ENCODE assay signal across 9 mouse cellular contexts in genomic region chr4:148495874-148496689, GRCm38 (mm10). TPM values are rescaled to one million over a fixed set of nuclear protein-coding genes. Genes with fewer than 3 reads are reported as not detected.
DNase-seq lines count a peak whose midpoint lies in the region; ATAC-seq and TF ChIP-seq lines count a peak whose summit lies in the region.
"Had no signal": no experiment of that assay in that cellular context is flagged by ENCODE, and none has a peak within 500 bp of the region (broad histone marks: within the 10 kb centered on the region; RNA-seq: fewer than 3 reads in every experiment).

No protein-coding gene starts in this region.

- H3K36me3 ChIP-seq in midbrain, embryonic 14.5 days (ENCODE audit: control insufficient read depth, insufficient read depth, low read length), result peaks cover 85% of the 10 kb centered on the region
- peaks cover 18% of the 10 kb centered on the region for H3K36me3 ChIP-seq in midbrain, embryonic 11.5 days (ENCODE audit: control insufficient read depth, insufficient read depth, low read length)
- peaks cover 27% of the 10 kb centered on the region for H3K36me3 ChIP-seq in hindbrain, postnatal 0 days (ENCODE audit: insufficient read depth, low read length)
- peaks cover 29% of the 10 kb centered on the region for H3K36me3 ChIP-seq in lung, postnatal 0 days (ENCODE audit: insufficient read depth, low read length)

- H3K9ac ChIP-seq in midbrain, embryonic 14.5 days (replicated peaks; ENCODE audit: low read length), result no peak overlapping the region
- H3K9ac ChIP-seq in midbrain, embryonic 11.5 days (ENCODE audit: low read length), result no peak overlapping the region
- no peak overlapping the region for H3K9ac ChIP-seq in hindbrain, postnatal 0 days (replicated peaks; ENCODE audit: low read length)
- H3K9ac ChIP-seq in lung, postnatal 0 days (replicated peaks; ENCODE audit: low read depth), result no peak overlapping the region
- H3K9ac ChIP-seq: heart, embryonic 13.5 days had no signal

- no peak for TF ChIP-seq CTCF in hindbrain, postnatal 0 days (IDR thresholded peaks at IDR 0.05; ENCODE audit: low read depth)
- no peak for TF ChIP-seq CTCF in lung, postnatal 0 days (IDR thresholded peaks at IDR 0.05)

- DNase-seq in adrenal gland, postnatal 10 days, result peak; percentile 15
- DNase-seq in adrenal gland, postnatal 36 days, result no peak
- DNase-seq in midbrain, embryonic 14.5 days, result peak; percentile 78
- no peak for DNase-seq in midbrain, embryonic 11.5 days (ENCODE audit: low spot score, missing footprints)
- peak; percentile 90 for DNase-seq in hindbrain, postnatal 0 days (ENCODE audit: low spot score)
- DNase-seq in right cerebral cortex, postnatal 10 days (ENCODE audit: low spot score in 2 of 2), result peak; percentile 75 to 77
- DNase-seq in thymus, postnatal 14 days, result no peak
- no peak for DNase-seq in lung, postnatal 0 days (ENCODE audit: low spot score)

- no peak overlapping the region for H3K4me3 ChIP-seq in midbrain, embryonic 14.5 days (replicated peaks; ENCODE audit: low read depth, low read length)
- H3K4me3 ChIP-seq in midbrain, embryonic 11.5 days (ENCODE audit: low read depth, low read length), result no peak overlapping the region
- H3K4me3 ChIP-seq in hindbrain, postnatal 0 days (ENCODE audit: low read length), result no peak overlapping the region
- no peak overlapping the region for H3K4me3 ChIP-seq in lung, postnatal 0 days (ENCODE audit: low read depth, low read length)
- H3K4me3 ChIP-seq: heart, embryonic 13.5 days had no signal

- ATAC-seq in midbrain, embryonic 14.5 days (ENCODE audit: low FRiP score, low TSS enrichment), result peak; percentile 50
- ATAC-seq in midbrain, embryonic 11.5 days (ENCODE audit: low FRiP score), result no peak
- ATAC-seq in hindbrain, postnatal 0 days, result peak; percentile 88
- ATAC-seq in lung, postnatal 0 days, result no peak

- H3K4me1 ChIP-seq in midbrain, embryonic 14.5 days (ENCODE audit: control insufficient read depth, insufficient read depth, low read length), result no peaks in the 10 kb centered on the region
- H3K4me1 ChIP-seq in midbrain, embryonic 11.5 days (ENCODE audit: control insufficient read depth, insufficient read depth, low read length), result no peaks in the 10 kb centered on the region
- no peaks in the 10 kb centered on the region; the same call in 1 of the 2 replicates for H3K4me1 ChIP-seq in hindbrain, postnatal 0 days (ENCODE audit: insufficient read depth, low read length)
- H3K4me1 ChIP-seq in lung, postnatal 0 days (ENCODE audit: insufficient read depth, low read depth, low read length), result no peaks in the 10 kb centered on the region

- no peak overlapping the region for H3K4me2 ChIP-seq in midbrain, embryonic 14.5 days (ENCODE audit: low read length)
- no peak overlapping the region for H3K4me2 ChIP-seq in midbrain, embryonic 11.5 days
- no peak overlapping the region for H3K4me2 ChIP-seq in hindbrain, postnatal 0 days (ENCODE audit: low read depth, low read length)
- H3K4me2 ChIP-seq in lung, postnatal 0 days (replicated peaks; ENCODE audit: low read depth, low read length), result no peak overlapping the region
- H3K4me2 ChIP-seq: heart, embryonic 13.5 days had no signal

- WGBS in midbrain, embryonic 14.5 days, result 79% methylated on average over 25 of the region's 25 CpGs
- WGBS in midbrain, embryonic 11.5 days, result 92% methylated on average over 25 of the region's 25 CpGs
- WGBS in hindbrain, postnatal 0 days, result 58% methylated on average over 25 of the region's 25 CpGs
- 82% methylated on average over 25 of the region's 25 CpGs for WGBS in lung, postnatal 0 days

- TF ChIP-seq EP300 in lung, postnatal 0 days (IDR thresholded peaks at IDR 0.05), result no peak

- no peaks in the 10 kb centered on the region for H3K9me3 ChIP-seq in midbrain, embryonic 14.5 days (ENCODE audit: control insufficient read depth, low read length)
- no peaks in the 10 kb centered on the region for H3K9me3 ChIP-seq in midbrain, embryonic 11.5 days (ENCODE audit: control insufficient read depth, low read length)
- H3K9me3 ChIP-seq in hindbrain, postnatal 0 days (ENCODE audit: low read length), result no peaks in the 10 kb centered on the region
- no peaks in the 10 kb centered on the region for H3K9me3 ChIP-seq in lung, postnatal 0 days (ENCODE audit: low read length)
- H3K9me3 ChIP-seq: heart, embryonic 13.5 days had no signal

- no peak overlapping the region; the same call in 1 of the 2 replicates for H3K27ac ChIP-seq in midbrain, embryonic 14.5 days (replicated peaks; ENCODE audit: low read depth, low read length)
- H3K27ac ChIP-seq in midbrain, embryonic 11.5 days (ENCODE audit: low read depth, low read length), result no peak overlapping the region
- H3K27ac ChIP-seq in hindbrain, postnatal 0 days, result peak overlapping the region; percentile 43
- no peak overlapping the region for H3K27ac ChIP-seq in lung, postnatal 0 days (ENCODE audit: low read length)
- H3K27ac ChIP-seq: heart, embryonic 13.5 days had no signal

- H3K27me3 ChIP-seq in midbrain, embryonic 14.5 days (ENCODE audit: control insufficient read depth, insufficient read depth, low read length), result no peaks in the 10 kb centered on the region
- no peaks in the 10 kb centered on the region for H3K27me3 ChIP-seq in midbrain, embryonic 11.5 days (ENCODE audit: control insufficient read depth, insufficient read depth, low read length)
- no peaks in the 10 kb centered on the region for H3K27me3 ChIP-seq in hindbrain, postnatal 0 days (ENCODE audit: insufficient read depth, low read length)
- no peaks in the 10 kb centered on the region for H3K27me3 ChIP-seq in lung, postnatal 0 days (replicated peaks; ENCODE audit: insufficient read depth, low read length)
- H3K27me3 ChIP-seq: heart, embryonic 13.5 days had no signal

RNA-seq across cellular contexts. Expression of gene Angptl7, which starts 4.2 kb away (rescaled TPM):
- 1 to 10 TPM; 1.6 to 2.1 TPM for total RNA-seq in adrenal gland, postnatal 10 days (2021)
- total RNA-seq in adrenal gland, postnatal 36 days (2021), result 1 to 10 TPM in 1 of 2 experiments, under 1 TPM in 1; 0.46 to 1.3 TPM
- polyA plus RNA-seq in midbrain, embryonic 14.5 days (2014; fragmentation: Nextera tagmentation; extraction: Ambion mirVana), result 0.26 and 0.41 TPM in 2 replicates
- 0.14 and 0.22 TPM in 2 replicates for polyA plus RNA-seq in midbrain, embryonic 11.5 days (2014; fragmentation: Nextera tagmentation; extraction: Ambion mirVana)
- total RNA-seq in hindbrain, postnatal 0 days (2014; rRNA removed), result 0.21 TPM in 1 of 2 replicates, not detected in the other
- 0.31 and 0.44 TPM in 2 replicates for polyA plus RNA-seq in hindbrain, postnatal 0 days (2015; fragmentation: Nextera tagmentation; extraction: Ambion mirVana)
- 0.38 and 0.60 TPM in 2 replicates for polyA plus RNA-seq in lung, postnatal 0 days (2015; fragmentation: Nextera tagmentation; extraction: Ambion mirVana)

RNA-seq across cellular contexts. Expression of gene Mtor, which starts 47.7 kb away (rescaled TPM):
- total RNA-seq in adrenal gland, postnatal 10 days (2021), result 10 to 100 TPM; 68.4 to 77.9 TPM
- total RNA-seq in adrenal gland, postnatal 36 days (2021), result 10 to 100 TPM; 72.5 to 86.2 TPM
- 30.6 and 34.8 TPM in 2 replicates for polyA plus RNA-seq in midbrain, embryonic 14.5 days (2014; fragmentation: Nextera tagmentation; extraction: Ambion mirVana)
- 30.5 and 30.9 TPM in 2 replicates for polyA plus RNA-seq in midbrain, embryonic 11.5 days (2014; fragmentation: Nextera tagmentation; extraction: Ambion mirVana)
- 56.0 and 58.2 TPM in 2 replicates for total RNA-seq in hindbrain, postnatal 0 days (2014; rRNA removed)
- 29.2 and 29.9 TPM in 2 replicates for polyA plus RNA-seq in hindbrain, postnatal 0 days (2015; fragmentation: Nextera tagmentation; extraction: Ambion mirVana)
- 11.1 and 15.8 TPM in 2 replicates for polyA plus RNA-seq in lung, postnatal 0 days (2015; fragmentation: Nextera tagmentation; extraction: Ambion mirVana)

RNA-seq across cellular contexts. Expression of gene Ubiad1, which starts 51.5 kb away (rescaled TPM):
- 10 to 100 TPM; 17.6 to 18.5 TPM for total RNA-seq in adrenal gland, postnatal 10 days (2021)
- 10 to 100 TPM; 18.9 to 20.8 TPM for total RNA-seq in adrenal gland, postnatal 36 days (2021)
- 14.7 and 15.9 TPM in 2 replicates for polyA plus RNA-seq in midbrain, embryonic 14.5 days (2014; fragmentation: Nextera tagmentation; extraction: Ambion mirVana)
- polyA plus RNA-seq in midbrain, embryonic 11.5 days (2014; fragmentation: Nextera tagmentation; extraction: Ambion mirVana), result 15.5 and 15.8 TPM in 2 replicates
- 22.2 and 25.8 TPM in 2 replicates for total RNA-seq in hindbrain, postnatal 0 days (2014; rRNA removed)
- 12.8 and 13.1 TPM in 2 replicates for polyA plus RNA-seq in hindbrain, postnatal 0 days (2015; fragmentation: Nextera tagmentation; extraction: Ambion mirVana)
- 11.4 and 11.5 TPM in 2 replicates for polyA plus RNA-seq in lung, postnatal 0 days (2015; fragmentation: Nextera tagmentation; extraction: Ambion mirVana)

Comparison
In these comparisons a context has a peak if more than half of its experiments do, and no peak if none do; other contexts are left out.
1. DNase-seq: peak in adrenal gland, postnatal 10 days (single experiment), midbrain, embryonic 14.5 days (single experiment), hindbrain, postnatal 0 days (single experiment) and right cerebral cortex, postnatal 10 days (2 of 2); none in adrenal gland, postnatal 36 days (0 of 2), midbrain, embryonic 11.5 days (single experiment), thymus, postnatal 14 days (single experiment) and lung, postnatal 0 days (single experiment).
2. ATAC-seq: peak in midbrain, embryonic 14.5 days (single experiment) and hindbrain, postnatal 0 days (single experiment); none in midbrain, embryonic 11.5 days (single experiment) and lung, postnatal 0 days (single experiment).